ENCODE assay signal across 8 mouse cellular contexts in the genomic region with DNA sequence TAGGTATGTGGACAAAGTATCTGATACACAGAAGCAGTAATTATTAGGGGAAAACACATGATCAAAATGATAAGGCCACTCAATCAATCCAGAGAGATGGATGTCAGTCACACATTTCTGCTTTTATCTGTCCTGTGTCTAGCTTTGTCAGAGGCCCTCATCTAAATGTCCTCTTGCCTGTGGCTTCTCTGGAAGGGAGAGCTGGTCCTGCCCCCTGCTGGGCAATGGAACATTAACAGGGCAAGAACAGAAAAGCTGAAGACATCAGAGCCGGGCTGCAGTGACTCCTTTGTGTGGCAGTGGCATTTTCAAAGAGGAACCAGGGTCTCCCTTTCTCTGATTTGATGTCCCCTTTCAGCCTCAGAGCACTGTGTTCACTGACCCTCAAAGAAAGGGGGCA.
A peak's percentile ranks its signal among the peaks of the same experiment; 100 is the strongest.
DNase-seq lines count a peak whose midpoint lies in the region; ATAC-seq and TF ChIP-seq lines count a peak whose summit lies in the region.

No protein-coding gene starts in this region.

- H3K36me3 ChIP-seq in hindbrain, embryonic 10.5 days: 0 out of 2 replicates have a peak, but pooled peaks cover 3% of the 10 kb centered on the region
- no peaks in the 10 kb centered on the region for H3K36me3 ChIP-seq in hindbrain, embryonic 16.5 days (ENCODE audit: control insufficient read depth, insufficient read depth, low read length)
- no peaks in the 10 kb centered on the region for H3K36me3 ChIP-seq in ES-Bruce4 (ENCODE audit: control insufficient read depth, insufficient read depth, low read length, poor library complexity, severe bottlenecking)

- TF ChIP-seq EP300 in ES-Bruce4 (IDR thresholded peaks at IDR 0.05; ENCODE audit: insufficient read depth, low read depth, low read length): no peak

- H3K9me3 ChIP-seq in hindbrain, embryonic 10.5 days: no peaks in the 10 kb centered on the region
- no peaks in the 10 kb centered on the region for H3K9me3 ChIP-seq in hindbrain, embryonic 16.5 days (ENCODE audit: control insufficient read depth, low read length)
- H3K9me3 ChIP-seq in ES-Bruce4 (replicated peaks; ENCODE audit: control insufficient read depth, insufficient read depth, low read length, poor library complexity, severe bottlenecking): no peaks in the 10 kb centered on the region

- peak overlapping the region; percentile 64 for H3K27ac ChIP-seq in hindbrain, embryonic 10.5 days
- no peak overlapping the region for H3K27ac ChIP-seq in hindbrain, embryonic 16.5 days (ENCODE audit: low read depth, low read length)
- no peak overlapping the region for H3K27ac ChIP-seq in ES-Bruce4 (ENCODE audit: insufficient read depth, low read length)

- TF ChIP-seq CTCF in ES-Bruce4 (IDR thresholded peaks at IDR 0.05; ENCODE audit: low read depth, low read length): peak; percentile 62

- no peak overlapping the region for H3K9ac ChIP-seq in hindbrain, embryonic 16.5 days (ENCODE audit: low read depth, low read length)
- no peak overlapping the region for H3K9ac ChIP-seq in ES-Bruce4 (ENCODE audit: low read depth, poor library complexity, severe bottlenecking)

- peak; percentile 56 for DNase-seq in hindbrain, embryonic 10.5 days (ENCODE audit: low spot score)
- peak; percentile 17 for DNase-seq in c-Kit-positive CD71-negative TER-119-negative erythroid progenitor cells, embryonic 14.5 days (ENCODE audit: low read depth)
- peak; percentile 44 for DNase-seq in left cerebral cortex, adult 11 months (ENCODE audit: low spot score)
- peak; percentile 21 for DNase-seq in retina, postnatal 7 days (ENCODE audit: low read depth, low spot score)

- WGBS in hindbrain, embryonic 10.5 days: 12% methylated on average over 1 of the region's 1 CpGs
- WGBS in hindbrain, embryonic 16.5 days: 15% methylated on average over 1 of the region's 1 CpGs

- no peak overlapping the region for H3K4me3 ChIP-seq in hindbrain, embryonic 10.5 days
- no peak overlapping the region for H3K4me3 ChIP-seq in hindbrain, embryonic 16.5 days (ENCODE audit: low read length)
- H3K4me3 ChIP-seq in ES-Bruce4 (ENCODE audit: low read depth, low read length): no peak overlapping the region

- no peaks in the 10 kb centered on the region for H3K27me3 ChIP-seq in hindbrain, embryonic 10.5 days (ENCODE audit: insufficient read depth, poor library complexity, severe bottlenecking)
- H3K27me3 ChIP-seq in hindbrain, embryonic 16.5 days (replicated peaks; ENCODE audit: control insufficient read depth, insufficient read depth, low read length): no peaks in the 10 kb centered on the region
- H3K27me3 ChIP-seq in ES-Bruce4 (ENCODE audit: control insufficient read depth, insufficient read depth, low read length, poor library complexity, severe bottlenecking): no peaks in the 10 kb centered on the region

- peaks cover 5% of the 10 kb centered on the region for H3K4me1 ChIP-seq in hindbrain, embryonic 10.5 days (replicated peaks)
- H3K4me1 ChIP-seq in hindbrain, embryonic 16.5 days (ENCODE audit: control insufficient read depth, insufficient read depth, low read depth, low read length): no peaks in the 10 kb centered on the region
- H3K4me1 ChIP-seq in ES-Bruce4 (ENCODE audit: control insufficient read depth, insufficient read depth, low read length): no peaks in the 10 kb centered on the region

- ATAC-seq in hindbrain, embryonic 16.5 days: no peak; the same call in 1 of the 2 replicates
- peak; percentile 96 for ATAC-seq in frontal cortex, adult (ENCODE audit: low TSS enrichment)
- no peak for ATAC-seq in inflammation-experienced regulatory T-cells, adult 6 months

- no peak for TF ChIP-seq POLR2A in ES-Bruce4 (IDR thresholded peaks at IDR 0.05; ENCODE audit: insufficient read depth, low read length)

- no peak overlapping the region for H3K4me2 ChIP-seq in hindbrain, embryonic 16.5 days (ENCODE audit: low read length)
